Mouse (Mus musculus): ENCODE measurements around the gene Ccm2. TPM values are rescaled to one million over a fixed set of nuclear protein-coding genes. Genes with fewer than 3 reads are reported as not detected.
"Not testable (repeated sequence)": the region's sequence is repeated elsewhere in the genome, so short reads cannot be mapped to it uniquely, and the experiment has no call there.

Ccm2 gene
- polyA plus RNA-seq, 1 experiment from 2014 or later, result 95.9 TPM

- WGBS, result 71% methylated on average over 1 of the region's 1 CpGs
- no peak for ATAC-seq (ENCODE audit: low FRiP score, low read depth)
- Histone ChIP-seq H3K27me3 (no peaks in the 10 kb centered on the region), H3K9ac (no peak overlapping the region), H3K4me2 (no peak overlapping the region), H3K9me3 (no peaks in the 10 kb centered on the region), H3K4me1 (replicated peaks) (peaks cover 16% of the 10 kb centered on the region), H3K4me3 (no peak overlapping the region), H3K36me3 (peaks cover 23% of the 10 kb centered on the region), H3K27ac (replicated peaks) (no peak overlapping the region)
Observed at GRCm38 (mm10) chr11:6523662-6524088, 23.0 kb upstream of the Ccm2 start.

- Histone ChIP-seq H3K9me3 (no peaks in the 10 kb centered on the region), H3K4me3 (no peak overlapping the region), H3K27ac (replicated peaks) (no peak overlapping the region), H3K36me3 (peaks cover 23% of the 10 kb centered on the region), H3K4me2 (no peak overlapping the region), H3K9ac (no peak overlapping the region), H3K27me3 (no peaks in the 10 kb centered on the region), H3K4me1 (replicated peaks) (peaks cover 16% of the 10 kb centered on the region)
- no peak for ATAC-seq (ENCODE audit: low FRiP score, low read depth)
- 89% methylated on average over 8 of the region's 8 CpGs for WGBS
Observed at GRCm38 (mm10) chr11:6524165-6524879, 22.4 kb upstream of the Ccm2 start.

- H3K4me2 ChIP-seq, result no peak overlapping the region
- no peak overlapping the region for H3K9ac ChIP-seq
- no peaks in the 10 kb centered on the region for H3K9me3 ChIP-seq
- no peak overlapping the region for H3K4me3 ChIP-seq
- no peaks in the 10 kb centered on the region for H3K27me3 ChIP-seq
- ATAC-seq (ENCODE audit: low FRiP score, low read depth), result no peak
- H3K27ac ChIP-seq (replicated peaks), result no peak overlapping the region
- WGBS, result 92% methylated on average over 4 of the region's 4 CpGs
- peaks cover 23% of the 10 kb centered on the region for H3K36me3 ChIP-seq
- peaks cover 16% of the 10 kb centered on the region for H3K4me1 ChIP-seq (replicated peaks)
Observed at GRCm38 (mm10) chr11:6524880-6525238, 21.8 kb upstream of the Ccm2 start.

GRCm38 (mm10) chr11:6525241-6525640 lies 21.4 kb upstream of the Ccm2 start:
- peaks cover 23% of the 10 kb centered on the region for H3K36me3 ChIP-seq
- H3K4me3 ChIP-seq, result no peak overlapping the region
- no peaks in the 10 kb centered on the region for H3K27me3 ChIP-seq
- ATAC-seq (ENCODE audit: low FRiP score, low read depth), result no peak
- H3K4me1 ChIP-seq (replicated peaks), result peaks cover 16% of the 10 kb centered on the region
- H3K4me2 ChIP-seq, result no peak overlapping the region
- no peak overlapping the region for H3K27ac ChIP-seq (replicated peaks)
- H3K9ac ChIP-seq, result no peak overlapping the region
- H3K9me3 ChIP-seq, result no peaks in the 10 kb centered on the region
- WGBS, result 52% methylated on average over 1 of the region's 1 CpGs

GRCm38 (mm10) chr11:6526526-6527255 lies 20.0 kb upstream of the Ccm2 start:
- peaks cover 23% of the 10 kb centered on the region for H3K36me3 ChIP-seq
- not testable (repeated sequence) for H3K9me3 ChIP-seq; H3K27ac ChIP-seq (replicated peaks); H3K9ac ChIP-seq; H3K27me3 ChIP-seq; H3K4me3 ChIP-seq; ATAC-seq (ENCODE audit: low FRiP score, low read depth)
- 76% methylated on average over 12 of the region's 16 CpGs for WGBS
- H3K4me1 ChIP-seq (replicated peaks), result peaks cover 16% of the 10 kb centered on the region
- peak overlapping the region; percentile 95 for H3K4me2 ChIP-seq

GRCm38 (mm10) chr11:6527256-6528185 lies 19.2 kb upstream of the Ccm2 start:
- peaks cover 16% of the 10 kb centered on the region for H3K4me1 ChIP-seq (replicated peaks)
- peak overlapping the region; percentile 95 for H3K4me2 ChIP-seq
- H3K4me3 ChIP-seq, result peak overlapping the region; percentile 60
- H3K27ac ChIP-seq (replicated peaks), result peak overlapping the region; percentile 77
- peak; percentile 15; the same call in 1 of the 2 replicates for ATAC-seq (ENCODE audit: low FRiP score, low read depth)
- H3K36me3 ChIP-seq, result peaks cover 23% of the 10 kb centered on the region
- WGBS, result 19% methylated on average over 10 of the region's 10 CpGs
- no peaks in the 10 kb centered on the region for H3K9me3 ChIP-seq
- no peaks in the 10 kb centered on the region for H3K27me3 ChIP-seq
- peak overlapping the region; percentile 70 for H3K9ac ChIP-seq

- no peaks in the 10 kb centered on the region for H3K9me3 ChIP-seq
- WGBS, result under 1% methylated on average over 51 of the region's 51 CpGs
- ATAC-seq (ENCODE audit: low FRiP score, low read depth), result peak; percentile 96
- H3K36me3 ChIP-seq, result peaks cover 23% of the 10 kb centered on the region
- H3K4me1 ChIP-seq (replicated peaks), result peaks cover 16% of the 10 kb centered on the region
- H3K4me3 ChIP-seq, result peak overlapping the region; percentile 60
- no peaks in the 10 kb centered on the region for H3K27me3 ChIP-seq
- peak overlapping the region; percentile 70 for H3K9ac ChIP-seq
- peak overlapping the region; percentile 95 for H3K4me2 ChIP-seq
- peak overlapping the region; percentile 77 for H3K27ac ChIP-seq (replicated peaks)
Observed at GRCm38 (mm10) chr11:6528186-6529006, 18.3 kb upstream of the Ccm2 start.

GRCm38 (mm10) chr11:6529961-6530360 lies 16.7 kb upstream of the Ccm2 start:
- Histone ChIP-seq H3K27ac (replicated peaks) (no peak overlapping the region), H3K9ac (no peak overlapping the region), H3K27me3 (no peaks in the 10 kb centered on the region), H3K4me3 (no peak overlapping the region), H3K36me3 (peaks cover 17% of the 10 kb centered on the region), H3K4me2 (no peak overlapping the region), H3K4me1 (replicated peaks) (peaks cover 16% of the 10 kb centered on the region), H3K9me3 (no peaks in the 10 kb centered on the region)
- WGBS, result 95% methylated on average over 8 of the region's 8 CpGs
- no peak for ATAC-seq (ENCODE audit: low FRiP score, low read depth)

GRCm38 (mm10) chr11:6530746-6531145 lies 15.9 kb upstream of the Ccm2 start:
- WGBS, result 86% methylated on average over 3 of the region's 3 CpGs
- ATAC-seq (ENCODE audit: low FRiP score, low read depth), result no peak

GRCm38 (mm10) chr11:6544683-6545082 lies 2.0 kb upstream of the Ccm2 start:
- H3K27me3 ChIP-seq, result no peaks in the 10 kb centered on the region
- H3K4me1 ChIP-seq (replicated peaks), result peaks cover 15% of the 10 kb centered on the region
- H3K4me2 ChIP-seq, result no peak overlapping the region
- no peak overlapping the region for H3K9ac ChIP-seq
- no peaks in the 10 kb centered on the region for H3K9me3 ChIP-seq
- WGBS, result 76% methylated on average over 3 of the region's 3 CpGs
- no peak overlapping the region for H3K4me3 ChIP-seq
- no peaks in the 10 kb centered on the region for H3K36me3 ChIP-seq
- no peak for ATAC-seq (ENCODE audit: low FRiP score, low read depth)
- no peak overlapping the region for H3K27ac ChIP-seq (replicated peaks)

More at GRCm38 (mm10) chr11:6530746-6531145, 15.9 kb upstream of the Ccm2 start:
- Histone ChIP-seq H3K9ac (no peak overlapping the region), H3K4me3 (no peak overlapping the region), H3K9me3 (no peaks in the 10 kb centered on the region), H3K36me3 (peaks cover 9% of the 10 kb centered on the region), H3K27me3 (no peaks in the 10 kb centered on the region), H3K4me1 (replicated peaks) (peaks cover 16% of the 10 kb centered on the region), H3K4me2 (no peak overlapping the region), H3K27ac (replicated peaks) (no peak overlapping the region)

- no peak overlapping the region for H3K9ac ChIP-seq
- no peak overlapping the region for H3K4me3 ChIP-seq
- ATAC-seq (ENCODE audit: low FRiP score, low read depth), result no peak
- 96% methylated on average over 4 of the region's 4 CpGs for WGBS
- H3K9me3 ChIP-seq, result no peaks in the 10 kb centered on the region
- H3K4me2 ChIP-seq, result peak overlapping the region; percentile 58
- H3K27me3 ChIP-seq, result no peaks in the 10 kb centered on the region
- no peaks in the 10 kb centered on the region for H3K36me3 ChIP-seq
- H3K4me1 ChIP-seq (replicated peaks), result peaks cover 16% of the 10 kb centered on the region
- peak overlapping the region; percentile 97 for H3K27ac ChIP-seq (replicated peaks)
Observed at GRCm38 (mm10) chr11:6545186-6545856, 1.4 kb upstream of the Ccm2 start.
